Mouse (Mus musculus): ENCODE measurements around the gene Tma7. TPM values are rescaled to one million over a fixed set of nuclear protein-coding genes. Genes with fewer than 3 reads are reported as not detected.

Tma7 gene
- total and polyA plus RNA-seq, 3 experiments: 366 to 400 TPM; not detected in 1

GRCm38 (mm10) chr9:109059136-109059903 lies 23.1 kb downstream of the Tma7 start, which contains the start of gene Trex1:
Gene Trex1 (minus strand): TSS chr9:109059734.
- H3K4me3 ChIP-seq (ENCODE audit: control insufficient read depth in 1 of 2, insufficient read depth in 1 of 2, low read depth in 2 of 2, low read length in 2 of 2): peak within 1 kb of the TSS; percentile 61 to 65
- H3K27ac ChIP-seq (ENCODE audit: control insufficient read depth, low read depth, low read length): peak within 1 kb of the TSS; percentile 76
- peaks cover 0 to 26% of the 10 kb centered on the region in 2 experiments; a peak in 2 of 4 replicates for H3K36me3 ChIP-seq (ENCODE audit: control insufficient read depth in 1 of 2, insufficient read depth in 2 of 2, low read length in 2 of 2)
- peaks cover 3 to 32% of the 10 kb centered on the region in 2 experiments for H3K4me1 ChIP-seq (ENCODE audit: control insufficient read depth in 1 of 2, insufficient read depth in 2 of 2, low read length in 2 of 2)
- no peaks in the 10 kb centered on the region for H3K27me3 ChIP-seq (ENCODE audit: control insufficient read depth in 1 of 2, insufficient read depth in 2 of 2, low read length in 2 of 2)
- H3K79me2 ChIP-seq (ENCODE audit: control insufficient read depth, insufficient read depth, low read length, poor library complexity): peaks cover 4% of the 10 kb centered on the region
- DNase-seq (ENCODE audit: low read depth, low spot score): peak; percentile 93
- H3K9ac ChIP-seq (ENCODE audit: control insufficient read depth, low read depth, low read length, poor library complexity, severe bottlenecking): peak within 1 kb of the TSS; percentile 68
- no peaks in the 10 kb centered on the region for H3K9me3 ChIP-seq (replicated peaks; ENCODE audit: insufficient read depth, low read length)
- TF ChIP-seq TBP (IDR thresholded peaks at IDR 0.05; ENCODE audit: low read depth, low read length) (peak; percentile 68), POLR2A (IDR thresholded peaks at IDR 0.05; ENCODE audit: control insufficient read depth in 1 of 2, insufficient read depth in 1 of 2, low read depth in 1 of 2, low read length in 2 of 2, poor library complexity in 1 of 2) (peak; percentile 56 to 85), SIN3A (IDR thresholded peaks at IDR 0.05; ENCODE audit: low read length) (peak; percentile 83), BHLHE40 (IDR thresholded peaks at IDR 0.05; ENCODE audit: borderline replicate concordance, low read depth, low read length) (no peak), UBTF (IDR thresholded peaks at IDR 0.05; ENCODE audit: borderline replicate concordance, insufficient read depth, low read depth, low read length) (0 out of 2 replicates have a peak, but pooled peaks have one; percentile 54), RCOR1 (IDR thresholded peaks at IDR 0.05; ENCODE audit: low read depth, low read length) (no peak), MAX (IDR thresholded peaks at IDR 0.05; ENCODE audit: low read length) (no peak), MEF2A (IDR thresholded peaks at IDR 0.05; ENCODE audit: extremely low read depth, insufficient replicate concordance, low read depth, low read length, poor library complexity, severe bottlenecking) (no peak), ZNF384 (IDR thresholded peaks at IDR 0.05; ENCODE audit: low read depth, low read length) (no peak), RAD21 (IDR thresholded peaks at IDR 0.05; ENCODE audit: low read depth, low read length) (peak; percentile 57), TCF12 (IDR thresholded peaks at IDR 0.05; ENCODE audit: low read depth, low read length) (no peak; the same call in 1 of the 2 replicates), POLR2AphosphoS2 (IDR thresholded peaks at IDR 0.05; ENCODE audit: low read length) (peak; percentile 83), GATA1 (IDR thresholded peaks at IDR 0.05; ENCODE audit: low read depth, low read length) (0 out of 2 replicates have a peak, but pooled peaks have one; percentile 32), TAL1 (IDR thresholded peaks at IDR 0.05; ENCODE audit: low read length) (no peak), USF1 (IDR thresholded peaks at IDR 0.05; ENCODE audit: low read depth, low read length) (no peak), ETS1 (IDR thresholded peaks at IDR 0.05; ENCODE audit: low read depth, low read length) (no peak), MAFK (IDR thresholded peaks at IDR 0.05; ENCODE audit: borderline replicate concordance, low read depth, low read length) (no peak), E2F4 (IDR thresholded peaks at IDR 0.05; ENCODE audit: borderline replicate concordance, low read depth, low read length) (no peak), NRF1 (IDR thresholded peaks at IDR 0.05; ENCODE audit: insufficient read depth, low read depth, low read length, poor library complexity, severe bottlenecking) (no peak), CHD1 (IDR thresholded peaks at IDR 0.05; ENCODE audit: low read depth, low read length) (no peak), MYC (IDR thresholded peaks at IDR 0.05; ENCODE audit: low read depth, low read length) (0 out of 2 replicates have a peak, but pooled peaks have one; percentile 16), NELFE (IDR thresholded peaks at IDR 0.05; ENCODE audit: low read depth, low read length) (peak; percentile 48; the same call in 1 of the 2 replicates), ELF1 (IDR thresholded peaks at IDR 0.05; ENCODE audit: low read depth, low read length) (peak; percentile 80), MAZ (IDR thresholded peaks at IDR 0.05; ENCODE audit: low read depth, low read length) (no peak), ZMIZ1 (IDR thresholded peaks at IDR 0.05; ENCODE audit: low read depth, low read length) (no peak; the same call in 1 of the 2 replicates), ZKSCAN1 (IDR thresholded peaks at IDR 0.05; ENCODE audit: low read depth, low read length) (no peak), KAT2A (conservative IDR thresholded peaks at IDR 0.05; ENCODE audit: low read depth, low read length) (no peak; the same call in 1 of the 2 replicates), SMC3 (IDR thresholded peaks at IDR 0.05; ENCODE audit: low read depth, low read length) (peak; percentile 81), ZC3H11A (IDR thresholded peaks at IDR 0.05; ENCODE audit: low read depth, low read length) (peak; percentile 57), MXI1 (IDR thresholded peaks at IDR 0.05; ENCODE audit: low read depth, low read length) (peak; percentile 77), CHD2 (IDR thresholded peaks at IDR 0.05; ENCODE audit: low read length) (no peak), MYB (IDR thresholded peaks at IDR 0.05; ENCODE audit: low read depth, low read length) (no peak), EP300 (IDR thresholded peaks at IDR 0.05; ENCODE audit: low read depth in 1 of 2, low read length in 2 of 2) (no peak), JUND (IDR thresholded peaks at IDR 0.05; ENCODE audit: low read depth, low read length) (no peak), HCFC1 (IDR thresholded peaks at IDR 0.05; ENCODE audit: low read depth, low read length) (peak; percentile 84), USF2 (IDR thresholded peaks at IDR 0.05; ENCODE audit: borderline replicate concordance in 1 of 2, insufficient read depth in 1 of 2, low read depth in 1 of 2, low read length in 2 of 2) (no peak)

All from MEL (cell line).